Mouse (Mus musculus): ENCODE measurements around the gene Nxn.

The Nxn gene

GRCm38 (mm10) chr11:76398798-76399586 is at the start of gene Nxn:
Gene Nxn, minus strand, starts transcription at chr11:76399140.
- peak; percentile 91 for DNase-seq (ENCODE audit: low spot score)

GRCm38 (mm10) chr11:76446251-76446650 is 47.3 kb upstream of the Nxn start:
- DNase-seq (ENCODE audit: low spot score) = no peak

- no peak for DNase-seq (ENCODE audit: low spot score)
These were observed 46.5 kb upstream of the Nxn start for GRCm38 (mm10) chr11:76445459-76445858.

- no peak for DNase-seq (ENCODE audit: low spot score)
These were observed 40.7 kb upstream of the Nxn start for GRCm38 (mm10) chr11:76439666-76440065.

GRCm38 (mm10) chr11:76436864-76437437 is 38.0 kb upstream of the Nxn start:
- peak; percentile 68 for DNase-seq (ENCODE audit: low spot score)

GRCm38 (mm10) chr11:76436009-76436408 is 37.1 kb upstream of the Nxn start:
- DNase-seq (ENCODE audit: low spot score) = no peak

- DNase-seq (ENCODE audit: low spot score) = no peak
These were observed 31.2 kb upstream of the Nxn start for GRCm38 (mm10) chr11:76429966-76430631.

GRCm38 (mm10) chr11:76429556-76429955 is 30.6 kb upstream of the Nxn start:
- DNase-seq (ENCODE audit: low spot score) = no peak

- DNase-seq (ENCODE audit: low spot score) = no peak
These were observed 30.1 kb upstream of the Nxn start for GRCm38 (mm10) chr11:76429046-76429445.

- no peak for DNase-seq (ENCODE audit: low spot score)
These were observed 28.8 kb upstream of the Nxn start for GRCm38 (mm10) chr11:76427781-76428180.

- no peak for DNase-seq (ENCODE audit: low spot score)
These were observed 26.8 kb upstream of the Nxn start for GRCm38 (mm10) chr11:76425749-76426148.

- DNase-seq (ENCODE audit: low spot score) = no peak
These were observed 22.0 kb upstream of the Nxn start for GRCm38 (mm10) chr11:76420896-76421295.

GRCm38 (mm10) chr11:76419179-76419578 is 20.2 kb upstream of the Nxn start:
- DNase-seq (ENCODE audit: low spot score) = peak; percentile 42

- no peak for DNase-seq (ENCODE audit: low spot score)
These were observed 19.5 kb upstream of the Nxn start for GRCm38 (mm10) chr11:76418423-76418822.

- DNase-seq (ENCODE audit: low spot score) = no peak
These were observed 17.0 kb upstream of the Nxn start for GRCm38 (mm10) chr11:76415985-76416384.

GRCm38 (mm10) chr11:76415001-76415400 is 16.1 kb upstream of the Nxn start:
- DNase-seq (ENCODE audit: low spot score) = peak; percentile 53

GRCm38 (mm10) chr11:76413202-76413601 is 14.3 kb upstream of the Nxn start:
- no peak for DNase-seq (ENCODE audit: low spot score)

- peak; percentile 54 for DNase-seq (ENCODE audit: low spot score)
These were observed 11.9 kb upstream of the Nxn start for GRCm38 (mm10) chr11:76410826-76411225.

GRCm38 (mm10) chr11:76406702-76407583 is 8.0 kb upstream of the Nxn start, which contains the start of gene Timm22:
Gene Timm22, plus strand, starts transcription at chr11:76406952.
- DNase-seq (ENCODE audit: low spot score) = peak; percentile 98

- DNase-seq (ENCODE audit: low spot score) = no peak
These were observed 6.8 kb upstream of the Nxn start for GRCm38 (mm10) chr11:76405626-76406264.

GRCm38 (mm10) chr11:76405113-76405512 is 6.2 kb upstream of the Nxn start:
- no peak for DNase-seq (ENCODE audit: low spot score)

- no peak for DNase-seq (ENCODE audit: low spot score)
These were observed 2.5 kb upstream of the Nxn start for GRCm38 (mm10) chr11:76401398-76401797.

Measured in lung, postnatal 25 days (tissue).